Mouse (Mus musculus): ENCODE measurements at regions not wholly inside any gene's neighbourhood (a gene's known extent, or its start where the extent isn't known, plus 50 kb on each side); places are given as distances from the start of the nearest gene placed in this dataset.

DNA sequence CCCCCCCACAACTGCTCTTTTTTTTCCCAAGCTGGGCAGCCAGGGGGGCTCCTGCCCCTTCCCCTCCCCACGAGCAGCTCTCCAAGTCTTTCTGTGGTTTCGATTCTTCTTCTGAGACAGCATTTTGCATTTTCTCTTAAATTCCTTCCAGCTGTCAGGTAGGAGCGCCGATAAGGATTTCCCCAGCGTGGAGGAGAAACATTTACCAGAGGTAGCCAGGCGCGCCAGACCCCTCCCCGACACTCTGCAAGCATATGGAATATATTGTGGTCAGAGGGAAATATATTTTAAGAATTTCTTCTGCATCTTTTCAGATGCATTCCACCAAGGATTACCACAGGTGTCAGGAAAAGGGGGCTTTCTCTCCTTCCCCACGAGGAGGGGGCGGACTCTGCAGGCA, 111.9 kb downstream of the Tbx5 start:
- Histone ChIP-seq H3K36me3 (no peaks in the 10 kb centered on the region), H3K9me3 (no peaks in the 10 kb centered on the region), H3K27me3 (ENCODE audit: insufficient read depth, poor library complexity, severe bottlenecking) (peaks cover 4% of the 10 kb centered on the region; the same call in 1 of the 2 replicates), H3K27ac (no peak overlapping the region), H3K4me1 (peaks cover 3% of the 10 kb centered on the region; the same call in 1 of the 2 replicates), H3K4me3 (no peak overlapping the region)
- 62% methylated on average over 10 of the region's 10 CpGs for WGBS
- no peak for DNase-seq (ENCODE audit: low spot score)

DNA sequence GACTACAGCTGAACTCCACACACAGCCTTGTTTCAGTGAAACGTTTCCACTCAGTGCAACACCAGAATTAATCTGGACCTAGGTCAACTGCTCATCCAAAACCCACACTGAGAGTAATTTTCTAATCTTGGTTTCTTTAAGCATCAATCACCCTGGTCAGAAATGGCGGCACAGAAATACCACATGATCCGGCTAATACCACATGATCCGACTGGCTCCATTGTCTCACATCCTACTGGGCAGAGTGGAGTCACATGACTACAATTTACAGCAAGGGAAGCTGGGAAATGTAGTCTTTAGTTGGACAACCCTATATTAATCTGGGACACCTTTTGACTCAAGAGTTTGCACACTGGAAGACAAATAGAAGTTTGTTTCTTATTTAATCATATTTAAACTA, 115.9 kb downstream of the Tbx5 start:
- H3K27ac ChIP-seq = no peak overlapping the region
- no peak for DNase-seq (ENCODE audit: low spot score)
- 81% methylated on average over 4 of the region's 4 CpGs for WGBS

DNA sequence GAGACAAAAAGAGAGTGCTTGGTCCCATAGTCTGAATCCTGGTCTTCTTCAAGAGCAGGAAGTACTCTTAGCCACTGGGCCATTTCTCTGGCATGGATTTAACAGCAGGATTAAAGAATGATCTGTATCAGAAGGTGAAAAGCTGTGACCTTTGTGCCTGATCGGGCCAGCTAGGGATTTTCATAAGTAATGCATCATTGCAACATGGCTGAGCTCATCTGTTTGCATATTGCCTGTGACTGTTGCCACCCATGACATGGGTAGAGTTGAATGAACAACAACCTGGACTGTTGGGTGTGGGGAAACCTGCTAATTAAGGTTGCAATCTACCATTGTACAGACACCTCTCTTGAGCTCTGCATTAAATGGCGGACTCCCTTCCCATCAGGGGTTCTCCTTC, 119.6 kb downstream of the Tbx5 start:
- H3K4me3 ChIP-seq = no peak overlapping the region
- H3K4me1 ChIP-seq = no peaks in the 10 kb centered on the region
- H3K27ac ChIP-seq = no peak overlapping the region
- H3K9me3 ChIP-seq = no peaks in the 10 kb centered on the region
- H3K36me3 ChIP-seq = no peaks in the 10 kb centered on the region
- no peaks in the 10 kb centered on the region for H3K27me3 ChIP-seq (ENCODE audit: insufficient read depth, poor library complexity, severe bottlenecking)
- no peak for DNase-seq (ENCODE audit: low spot score)
- 87% methylated on average over 2 of the region's 2 CpGs for WGBS

More for the DNA sequence above, 115.9 kb downstream of the Tbx5 start:
- Histone ChIP-seq H3K36me3 (no peaks in the 10 kb centered on the region), H3K9me3 (no peaks in the 10 kb centered on the region), H3K4me3 (no peak overlapping the region), H3K4me1 (no peaks in the 10 kb centered on the region), H3K27me3 (ENCODE audit: insufficient read depth, poor library complexity, severe bottlenecking) (no peaks in the 10 kb centered on the region)

DNA sequence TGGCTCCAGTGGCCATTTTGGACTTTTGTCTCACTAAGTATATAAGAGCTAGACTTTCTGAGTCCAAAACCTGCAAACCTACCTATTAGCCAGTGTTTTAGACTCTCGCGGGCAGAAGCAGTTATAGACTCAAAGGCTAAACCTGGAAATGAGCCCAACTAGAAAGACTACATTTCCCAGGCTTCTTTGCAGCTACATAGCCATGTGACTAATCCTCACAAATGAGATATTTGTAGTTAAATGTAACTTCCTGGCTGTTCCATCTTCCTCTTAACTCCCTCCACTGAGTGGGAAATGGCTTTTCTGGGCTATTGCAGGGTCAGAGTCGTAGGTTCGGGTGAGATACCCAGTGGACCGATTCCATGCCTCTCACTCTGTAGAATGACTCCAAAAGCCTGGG, 120.7 kb downstream of the Tbx5 start:
- Histone ChIP-seq H3K9me3 (no peaks in the 10 kb centered on the region), H3K27me3 (ENCODE audit: insufficient read depth, poor library complexity, severe bottlenecking) (no peaks in the 10 kb centered on the region), H3K27ac (no peak overlapping the region), H3K36me3 (no peaks in the 10 kb centered on the region), H3K4me1 (0 out of 2 replicates have a peak, but pooled peaks cover under 1% of the 10 kb centered on the region), H3K4me3 (no peak overlapping the region)
- DNase-seq (ENCODE audit: low spot score) = no peak
- WGBS = 86% methylated on average over 5 of the region's 5 CpGs

DNA sequence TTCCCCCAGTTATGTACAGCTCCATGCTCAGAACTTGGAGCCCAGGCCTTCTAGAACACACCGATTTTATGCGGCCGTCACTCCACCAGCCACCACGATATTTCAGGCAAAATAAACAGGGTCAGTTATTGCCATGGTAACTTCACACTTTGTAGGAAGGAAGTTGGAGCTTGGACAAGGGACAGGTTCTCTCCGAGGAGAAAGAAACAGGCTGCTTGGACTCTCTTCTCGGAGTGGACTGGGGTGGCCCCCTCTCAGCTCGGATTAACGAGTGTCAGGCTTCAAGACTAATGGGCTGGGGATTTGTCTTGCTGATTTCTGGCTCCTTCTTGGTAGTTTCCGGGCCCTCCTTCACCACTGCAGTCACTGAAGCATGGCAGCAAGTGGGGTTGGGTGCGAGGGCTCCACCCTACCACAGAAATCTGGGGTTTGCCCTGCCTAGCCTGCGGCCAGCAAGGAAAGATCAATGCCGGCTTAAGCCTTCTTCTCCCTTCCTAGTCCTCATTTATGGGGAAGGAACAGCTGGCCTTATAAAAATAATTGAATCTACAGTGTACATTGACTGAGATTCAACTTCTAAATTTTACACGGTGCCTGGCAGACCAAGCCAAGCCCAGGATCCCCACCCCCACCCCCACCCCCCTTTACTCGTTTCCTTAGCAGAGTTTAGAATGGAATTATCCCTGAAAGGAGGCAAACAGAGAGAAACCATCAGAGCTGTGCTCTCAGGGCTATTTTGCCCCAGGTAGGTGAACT, 121.5 kb downstream of the Tbx5 start:
- no peak overlapping the region for H3K4me3 ChIP-seq
- H3K27ac ChIP-seq = no peak overlapping the region; the same call in 1 of the 2 replicates
- no peak for DNase-seq (ENCODE audit: low spot score)
- H3K4me1 ChIP-seq = peaks cover 6% of the 10 kb centered on the region
- no peaks in the 10 kb centered on the region for H3K9me3 ChIP-seq
- no peaks in the 10 kb centered on the region for H3K36me3 ChIP-seq
- no peaks in the 10 kb centered on the region for H3K27me3 ChIP-seq (ENCODE audit: insufficient read depth, poor library complexity, severe bottlenecking)
- WGBS = 73% methylated on average over 14 of the region's 14 CpGs

DNA sequence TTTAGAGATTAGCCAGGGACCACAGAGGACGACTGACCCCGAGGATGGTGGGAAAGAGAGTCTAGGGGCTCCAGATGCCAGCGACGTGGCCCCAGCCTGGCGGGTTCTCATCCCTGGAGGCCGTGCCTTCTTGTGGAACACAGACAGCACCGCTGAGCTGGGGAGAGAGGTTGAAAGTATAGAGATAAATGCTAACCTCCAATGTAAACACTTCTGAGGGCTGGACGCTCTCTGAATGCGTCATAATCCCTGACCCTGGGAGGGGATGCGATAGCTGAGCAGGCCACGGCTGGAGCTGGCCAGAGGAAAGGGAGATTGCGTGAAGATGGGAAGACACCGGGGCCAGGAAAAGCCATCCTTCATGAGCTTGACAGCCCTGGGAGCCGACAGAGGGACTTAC, 126.5 kb downstream of the Tbx5 start:
- no peak for DNase-seq (ENCODE audit: low spot score)
- no peaks in the 10 kb centered on the region for H3K36me3 ChIP-seq
- peaks cover 30% of the 10 kb centered on the region for H3K4me1 ChIP-seq
- H3K27me3 ChIP-seq (ENCODE audit: insufficient read depth, poor library complexity, severe bottlenecking) = 0 out of 2 replicates have a peak, but pooled peaks cover 3% of the 10 kb centered on the region
- H3K4me3 ChIP-seq = peak overlapping the region; percentile 42
- peak overlapping the region; percentile 81 for H3K27ac ChIP-seq
- H3K9me3 ChIP-seq = no peaks in the 10 kb centered on the region
- WGBS = 13% methylated on average over 14 of the region's 14 CpGs

DNA sequence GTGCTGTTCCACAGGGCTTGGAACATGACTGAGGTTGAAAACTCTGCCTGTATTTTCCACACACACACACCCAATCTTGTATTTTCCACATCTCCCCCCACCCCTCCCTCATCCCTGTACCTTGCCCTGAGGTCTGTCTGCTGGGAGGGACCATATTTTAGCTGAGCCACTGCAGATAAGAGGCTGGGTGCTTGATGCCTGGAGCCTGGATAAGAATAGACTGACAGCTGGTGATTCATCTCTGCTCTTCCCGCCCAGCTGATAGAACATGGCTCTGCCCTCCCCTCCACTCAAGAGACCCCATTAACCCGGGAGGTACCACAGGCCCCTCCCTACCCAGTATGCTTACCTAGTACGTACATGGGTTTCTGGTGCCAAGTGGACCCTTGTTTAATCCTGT, 132.3 kb downstream of the Tbx5 start:
- WGBS = 19% methylated on average over 3 of the region's 3 CpGs
- Histone ChIP-seq H3K27me3 (ENCODE audit: insufficient read depth, poor library complexity, severe bottlenecking) (0 out of 2 replicates have a peak, but pooled peaks cover 2% of the 10 kb centered on the region), H3K27ac (peak overlapping the region; percentile 37; the same call in 1 of the 2 replicates), H3K9me3 (no peaks in the 10 kb centered on the region), H3K36me3 (no peaks in the 10 kb centered on the region), H3K4me1 (peaks cover 53% of the 10 kb centered on the region), H3K4me3 (no peak overlapping the region)
- DNase-seq (ENCODE audit: low spot score) = no peak

DNA sequence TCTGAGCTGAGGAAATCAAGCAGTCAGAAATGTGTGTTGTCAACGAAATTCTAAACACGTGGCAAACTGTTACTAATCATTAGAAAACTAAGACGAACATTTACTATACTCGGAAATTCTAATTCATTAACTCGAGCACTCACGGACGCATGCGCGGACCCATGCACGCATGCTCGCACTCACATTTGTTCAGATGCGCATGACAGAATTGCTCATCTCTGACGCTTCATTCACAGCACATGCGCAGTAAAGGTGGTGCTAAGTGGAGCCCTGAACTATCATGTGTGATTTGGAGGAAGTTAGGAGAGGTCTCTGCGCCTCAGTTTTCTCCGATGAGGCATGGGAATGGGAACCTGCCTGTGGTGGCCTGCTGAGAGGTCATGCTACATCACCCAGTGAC, 138.8 kb downstream of the Tbx5 start:
- H3K4me1 ChIP-seq = peaks cover 36% of the 10 kb centered on the region
- no peaks in the 10 kb centered on the region for H3K36me3 ChIP-seq
- H3K9me3 ChIP-seq = no peaks in the 10 kb centered on the region
- DNase-seq (ENCODE audit: low spot score) = no peak
- WGBS = 90% methylated on average over 16 of the region's 16 CpGs
- H3K27me3 ChIP-seq (ENCODE audit: insufficient read depth, poor library complexity, severe bottlenecking) = no peaks in the 10 kb centered on the region
- no peak overlapping the region for H3K4me3 ChIP-seq
- no peak overlapping the region for H3K27ac ChIP-seq

DNA sequence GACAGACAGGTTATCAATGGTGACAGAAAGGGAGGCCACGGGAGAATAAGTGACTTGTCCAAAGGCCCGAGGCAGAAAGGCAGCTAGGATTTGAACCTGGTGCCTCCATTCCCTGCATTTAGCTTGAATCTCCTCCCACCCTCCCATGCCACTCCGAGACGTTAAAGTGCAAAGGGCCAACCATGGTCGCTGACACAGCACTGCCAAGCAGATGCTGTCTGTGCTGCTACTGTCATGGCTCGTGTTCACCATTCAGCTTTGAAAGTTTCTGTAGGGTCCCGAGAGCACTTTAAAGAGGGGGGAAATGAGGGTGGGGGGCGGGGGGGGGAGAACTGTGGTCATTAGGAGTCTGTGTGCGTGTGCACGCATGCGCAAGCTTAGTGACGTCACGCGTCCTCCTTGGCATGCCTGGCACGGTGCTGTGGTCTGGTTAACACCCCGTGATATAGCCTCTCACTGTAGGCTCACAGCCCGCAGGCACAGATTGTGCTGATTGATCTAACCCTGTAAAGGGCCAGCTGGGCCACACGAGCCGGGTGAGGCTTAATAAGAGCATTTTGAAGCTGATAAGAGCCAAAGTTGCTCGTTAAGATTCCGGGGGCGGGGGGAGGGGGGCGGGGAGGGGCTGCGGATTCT, 140.5 kb downstream of the Tbx5 start:
- peak overlapping the region; percentile 46 for H3K4me3 ChIP-seq
- peak overlapping the region; percentile 69; the same call in 1 of the 2 replicates for H3K27ac ChIP-seq
- H3K36me3 ChIP-seq = no peaks in the 10 kb centered on the region
- 25% methylated on average over 24 of the region's 24 CpGs for WGBS
- H3K9me3 ChIP-seq = no peaks in the 10 kb centered on the region
- no peaks in the 10 kb centered on the region for H3K27me3 ChIP-seq (ENCODE audit: insufficient read depth, poor library complexity, severe bottlenecking)
- peaks cover 25% of the 10 kb centered on the region for H3K4me1 ChIP-seq
- no peak for DNase-seq (ENCODE audit: low spot score)

DNA sequence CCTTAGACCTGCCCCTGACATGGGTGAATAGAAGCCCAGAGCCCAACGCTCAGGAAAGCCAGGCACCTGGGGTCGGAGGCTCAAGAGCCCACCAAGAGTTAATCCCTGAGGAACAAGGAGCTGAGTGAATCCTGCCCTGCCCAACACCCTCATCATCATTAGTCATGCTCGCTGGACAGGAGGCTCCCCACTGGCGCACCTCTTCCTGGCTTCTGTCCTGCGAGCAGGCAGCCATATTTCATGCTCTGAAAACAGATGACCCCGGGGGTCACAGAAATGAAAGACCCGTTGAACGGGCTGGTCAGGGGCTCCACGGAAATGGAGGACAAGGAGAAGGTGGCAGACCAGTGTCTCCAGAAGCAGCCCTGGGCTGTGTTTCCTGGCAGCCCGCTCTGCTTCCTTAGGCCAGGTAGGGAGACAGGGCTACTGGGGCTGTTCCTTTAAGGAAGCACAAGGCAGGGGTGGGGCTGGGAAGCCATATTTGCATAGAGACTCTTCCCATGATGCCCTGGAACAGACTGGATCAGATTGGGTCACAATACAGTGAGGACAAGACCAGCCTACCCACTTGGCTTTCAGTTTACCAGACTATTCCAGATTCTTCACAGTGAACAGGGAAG, 138.1 kb upstream of the Rbm19 start:
- 55% methylated on average over 10 of the region's 10 CpGs for WGBS
- H3K27me3 ChIP-seq (ENCODE audit: insufficient read depth, poor library complexity, severe bottlenecking) = peaks cover 16% of the 10 kb centered on the region; the same call in 1 of the 2 replicates
- H3K9me3 ChIP-seq = no peaks in the 10 kb centered on the region
- no peak for DNase-seq (ENCODE audit: low spot score)
- peak overlapping the region; percentile 67 for H3K27ac ChIP-seq
- H3K4me3 ChIP-seq = no peak overlapping the region
- H3K36me3 ChIP-seq = no peaks in the 10 kb centered on the region
- peaks cover 11% of the 10 kb centered on the region for H3K4me1 ChIP-seq

DNA sequence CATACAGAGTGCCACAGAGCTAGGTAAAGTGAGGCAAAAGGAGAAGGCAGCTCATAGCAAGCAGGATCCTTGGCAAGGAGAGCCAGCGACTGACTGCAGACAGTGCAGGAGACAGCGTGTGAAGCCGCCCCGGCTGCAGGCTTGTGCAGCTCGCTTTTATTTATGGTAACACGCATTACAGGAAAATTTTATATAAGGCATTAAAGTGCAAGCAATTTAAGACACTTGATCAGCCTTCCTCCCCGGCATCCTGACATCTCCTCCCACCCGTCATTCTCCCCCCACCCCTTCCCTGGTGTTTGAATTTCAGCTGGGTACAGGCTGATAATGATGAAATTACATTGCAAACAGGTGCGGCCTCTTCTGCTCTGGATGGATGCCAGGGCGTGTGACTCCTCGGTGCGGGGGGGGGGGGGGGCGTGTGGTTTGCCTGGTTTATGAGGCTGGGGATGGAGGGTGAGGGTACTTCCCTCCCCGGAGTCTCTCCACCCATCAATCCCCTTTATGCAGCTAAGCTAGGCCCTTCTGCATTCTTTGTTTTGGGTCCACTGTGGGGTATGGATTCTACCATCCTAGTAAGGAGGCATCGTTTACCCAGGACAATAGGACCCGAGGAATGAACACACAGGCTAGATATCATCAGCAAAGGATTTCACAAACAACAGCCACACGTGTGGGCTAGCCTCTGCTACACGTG, 135.0 kb upstream of the Rbm19 start:
- Histone ChIP-seq H3K27me3 (ENCODE audit: insufficient read depth, poor library complexity, severe bottlenecking) (peaks cover 16% of the 10 kb centered on the region; the same call in 1 of the 2 replicates), H3K4me1 (peaks cover 6% of the 10 kb centered on the region), H3K4me3 (no peak overlapping the region), H3K36me3 (no peaks in the 10 kb centered on the region), H3K27ac (no peak overlapping the region), H3K9me3 (no peaks in the 10 kb centered on the region)
- WGBS = 67% methylated on average over 18 of the region's 18 CpGs
- no peak for DNase-seq (ENCODE audit: low spot score)

DNA sequence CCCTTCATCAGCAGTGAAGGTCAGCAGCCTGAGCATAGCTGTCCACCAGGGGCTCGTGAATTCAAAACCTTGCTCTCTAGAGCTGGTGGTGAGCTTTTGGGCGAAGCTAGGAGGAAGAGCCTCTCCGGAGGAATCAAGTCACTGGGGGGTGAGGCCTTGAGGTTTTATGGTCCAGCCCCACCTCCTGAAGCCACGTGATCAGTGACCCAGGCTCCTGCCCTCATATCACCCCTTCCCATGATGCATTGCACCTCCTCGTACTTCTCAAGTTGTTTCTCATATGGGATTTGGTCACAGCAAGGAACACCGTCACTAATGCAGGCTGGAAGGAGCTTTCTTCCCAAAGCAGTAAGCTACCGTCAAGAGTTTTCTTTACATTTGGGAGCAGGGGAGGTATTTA, 132.1 kb upstream of the Rbm19 start:
- Histone ChIP-seq H3K9me3 (no peaks in the 10 kb centered on the region), H3K27ac (no peak overlapping the region), H3K4me1 (peaks cover 15% of the 10 kb centered on the region), H3K36me3 (no peaks in the 10 kb centered on the region), H3K4me3 (no peak overlapping the region), H3K27me3 (ENCODE audit: insufficient read depth, poor library complexity, severe bottlenecking) (peaks cover 16% of the 10 kb centered on the region; the same call in 1 of the 2 replicates)
- no peak for DNase-seq (ENCODE audit: low spot score)
- 77% methylated on average over 7 of the region's 7 CpGs for WGBS
